Mouse (Mus musculus): Measurements from ENCODE around the gene Tex264. TPM values are rescaled to one million over a fixed set of nuclear protein-coding genes. Genes with fewer than 3 reads are reported as not detected.

Gene Tex264
- polyA plus RNA-seq, 1 experiment from 2014 or later: 104 TPM

DNA sequence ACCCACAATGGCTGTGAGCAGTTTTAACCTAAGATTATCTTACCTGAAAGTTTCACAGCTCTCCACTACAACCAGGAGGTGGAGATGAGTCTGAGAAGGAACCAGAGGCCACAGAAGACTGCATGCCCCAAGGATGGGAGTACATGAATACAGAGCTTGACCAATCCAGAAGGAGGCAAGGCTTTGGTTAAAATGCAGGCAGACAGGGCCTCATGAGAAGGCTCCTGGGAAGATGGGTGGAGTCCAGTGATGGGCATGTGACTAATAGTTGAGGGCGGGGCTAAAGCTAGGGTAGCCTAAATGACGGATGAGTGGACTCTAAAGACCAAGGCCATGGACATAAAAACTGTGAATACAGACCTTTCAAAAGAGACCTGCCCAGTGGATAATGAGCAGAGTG lies 59.4 kb downstream of the Tex264 start, which contains the start of gene Iqcf6:
Gene Iqcf6, plus strand, starts transcription at position 301 of the 400 bp plus-strand sequence.
- Histone ChIP-seq H3K27me3 (ENCODE audit: insufficient read depth, low read length) (no peaks in the 10 kb centered on the region), H3K4me1 (replicated peaks; ENCODE audit: insufficient read depth, low read length) (no peaks in the 10 kb centered on the region), H3K36me3 (ENCODE audit: insufficient read depth, low read length) (no peaks in the 10 kb centered on the region), H3K9me3 (replicated peaks; ENCODE audit: low read length) (no peaks in the 10 kb centered on the region), H3K4me2 (ENCODE audit: low read length) (no peak within 1 kb of the TSS), H3K27ac (no peak within 1 kb of the TSS), H3K9ac (ENCODE audit: low read depth, low read length) (no peak within 1 kb of the TSS), H3K4me3 (replicated peaks; ENCODE audit: low read depth, low read length) (no peak within 1 kb of the TSS)
- TF ChIP-seq CTCF (IDR thresholded peaks at IDR 0.05; ENCODE audit: low read depth): no peak
- ATAC-seq (replicated peaks; ENCODE audit: low FRiP score, low read depth) (no peak), DNase-seq (ENCODE audit: low spot score) (no peak)
- 79% methylated on average over 2 of the region's 2 CpGs for WGBS

DNA sequence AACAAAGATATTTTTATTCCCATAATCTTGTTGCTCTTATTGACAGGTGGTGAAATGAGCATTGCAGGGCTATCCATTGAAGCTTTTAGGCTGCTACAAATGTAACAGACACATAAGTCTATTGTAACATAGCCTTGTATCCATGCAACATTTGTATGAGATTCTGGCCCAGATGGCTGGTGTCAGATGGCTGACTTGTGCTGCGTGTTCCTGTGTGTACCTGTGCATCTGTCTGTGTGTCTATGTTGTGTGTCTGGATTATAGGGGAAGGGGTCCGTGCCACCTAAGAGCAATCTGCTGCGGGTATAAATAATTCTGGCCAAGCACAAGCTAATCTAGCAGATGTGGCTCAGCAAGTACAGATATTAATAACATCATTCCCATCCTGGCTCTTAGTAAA lies 68.2 kb downstream of the Tex264 start:
- H3K9me3 ChIP-seq (replicated peaks; ENCODE audit: low read length): peaks cover 4% of the 10 kb centered on the region; the same call in 1 of the 2 replicates
- no peak overlapping the region for H3K4me2 ChIP-seq (ENCODE audit: low read length)
- H3K36me3 ChIP-seq (ENCODE audit: insufficient read depth, low read length): no peaks in the 10 kb centered on the region
- no peak overlapping the region for H3K9ac ChIP-seq (ENCODE audit: low read depth, low read length)
- ATAC-seq (replicated peaks; ENCODE audit: low FRiP score, low read depth) (no peak), DNase-seq (ENCODE audit: low spot score) (no peak)
- TF ChIP-seq CTCF (IDR thresholded peaks at IDR 0.05; ENCODE audit: low read depth): no peak
- no peaks in the 10 kb centered on the region for H3K27me3 ChIP-seq (ENCODE audit: insufficient read depth, low read length)
- H3K27ac ChIP-seq: no peak overlapping the region
- no peak overlapping the region for H3K4me3 ChIP-seq (replicated peaks; ENCODE audit: low read depth, low read length)
- no peaks in the 10 kb centered on the region for H3K4me1 ChIP-seq (replicated peaks; ENCODE audit: insufficient read depth, low read length)
- WGBS: 85% methylated on average over 3 of the region's 3 CpGs

DNA sequence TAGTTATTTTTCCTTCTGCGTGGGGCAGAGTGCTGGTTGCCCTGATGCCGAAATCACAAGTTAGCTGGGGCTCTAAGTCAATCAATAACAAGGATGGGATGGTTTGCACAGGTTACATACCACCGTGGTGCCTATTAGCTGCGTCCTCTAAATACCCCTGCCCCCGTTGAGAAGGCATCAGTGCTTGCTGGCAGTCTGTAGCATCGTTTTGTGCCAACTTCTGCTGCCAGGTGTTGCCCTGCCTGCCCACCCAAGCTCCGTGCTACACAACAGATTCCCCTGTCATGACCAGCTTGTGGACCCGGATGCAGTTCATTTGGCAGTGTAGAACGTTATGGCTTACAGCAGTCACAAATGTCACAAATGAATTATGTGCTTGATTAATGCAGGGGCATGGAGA lies 69.4 kb downstream of the Tex264 start:
- no peak for DNase-seq (ENCODE audit: low spot score)
- Histone ChIP-seq H3K27ac (no peak overlapping the region), H3K4me3 (replicated peaks; ENCODE audit: low read depth, low read length) (no peak overlapping the region), H3K27me3 (ENCODE audit: insufficient read depth, low read length) (no peaks in the 10 kb centered on the region), H3K36me3 (ENCODE audit: insufficient read depth, low read length) (no peaks in the 10 kb centered on the region), H3K4me1 (replicated peaks; ENCODE audit: insufficient read depth, low read length) (no peaks in the 10 kb centered on the region), H3K9ac (ENCODE audit: low read depth, low read length) (no peak overlapping the region), H3K4me2 (ENCODE audit: low read length) (no peak overlapping the region), H3K9me3 (replicated peaks; ENCODE audit: low read length) (peaks cover 4% of the 10 kb centered on the region; the same call in 1 of the 2 replicates)
- WGBS: 76% methylated on average over 9 of the region's 9 CpGs
- TF ChIP-seq CTCF (IDR thresholded peaks at IDR 0.05; ENCODE audit: low read depth): no peak
- no peak for ATAC-seq (replicated peaks; ENCODE audit: low FRiP score, low read depth)

DNA sequence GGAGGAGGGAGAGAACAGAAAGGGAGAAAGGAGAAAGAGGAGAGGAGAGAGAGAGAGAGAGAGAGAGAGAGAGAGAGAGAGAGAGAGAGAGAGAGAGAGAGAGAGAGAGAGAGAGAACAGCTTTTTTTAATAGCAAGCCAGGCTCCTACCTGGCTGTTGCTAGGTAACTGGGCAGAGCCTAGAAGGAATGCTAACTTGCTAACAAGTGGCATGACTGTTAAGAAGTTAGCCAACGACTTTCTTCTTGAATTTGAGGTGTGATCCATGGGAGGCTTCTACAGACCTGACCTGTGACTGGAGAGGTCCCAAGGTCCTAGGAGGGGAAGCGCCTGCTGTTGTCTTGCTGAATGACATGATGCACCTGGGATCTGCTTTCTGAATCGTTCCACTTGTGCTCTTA lies 71.1 kb downstream of the Tex264 start:
- H3K4me1 ChIP-seq (replicated peaks; ENCODE audit: insufficient read depth, low read length): no peaks in the 10 kb centered on the region
- H3K27ac ChIP-seq: no peak overlapping the region
- H3K4me3 ChIP-seq (replicated peaks; ENCODE audit: low read depth, low read length): no peak overlapping the region
- TF ChIP-seq CTCF (IDR thresholded peaks at IDR 0.05; ENCODE audit: low read depth): no peak
- H3K4me2 ChIP-seq (ENCODE audit: low read length): no peak overlapping the region
- no peaks in the 10 kb centered on the region for H3K36me3 ChIP-seq (ENCODE audit: insufficient read depth, low read length)
- ATAC-seq (replicated peaks; ENCODE audit: low FRiP score, low read depth) (no peak), DNase-seq (ENCODE audit: low spot score) (no peak)
- peaks cover 4% of the 10 kb centered on the region; the same call in 1 of the 2 replicates for H3K9me3 ChIP-seq (replicated peaks; ENCODE audit: low read length)
- no peak overlapping the region for H3K9ac ChIP-seq (ENCODE audit: low read depth, low read length)
- H3K27me3 ChIP-seq (ENCODE audit: insufficient read depth, low read length): no peaks in the 10 kb centered on the region
- WGBS: 24% methylated on average over 3 of the region's 3 CpGs

DNA sequence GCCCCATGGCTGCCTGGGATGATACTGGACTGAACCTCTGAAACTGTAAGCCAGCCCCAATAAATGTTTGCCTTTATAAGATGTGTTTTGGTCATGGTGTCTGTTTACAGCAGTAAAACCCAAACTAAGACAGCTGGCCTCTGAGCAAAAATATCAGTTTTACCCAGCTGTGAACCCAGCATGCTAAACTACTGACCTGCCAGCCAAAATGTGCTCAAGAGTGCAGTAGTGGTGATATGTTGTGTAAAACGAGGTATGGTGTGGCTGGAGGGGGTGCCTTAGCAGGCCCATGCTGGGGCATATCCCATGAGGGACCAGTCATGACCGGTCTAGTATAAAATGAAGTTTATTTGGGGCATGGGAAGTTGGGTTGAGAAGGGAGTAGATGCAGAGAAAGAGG lies 71.8 kb downstream of the Tex264 start:
- ATAC-seq (replicated peaks; ENCODE audit: low FRiP score, low read depth): no peak
- Histone ChIP-seq H3K9ac (ENCODE audit: low read depth, low read length) (no peak overlapping the region), H3K4me1 (replicated peaks; ENCODE audit: insufficient read depth, low read length) (no peaks in the 10 kb centered on the region), H3K27me3 (ENCODE audit: insufficient read depth, low read length) (no peaks in the 10 kb centered on the region), H3K4me3 (replicated peaks; ENCODE audit: low read depth, low read length) (no peak overlapping the region), H3K27ac (no peak overlapping the region), H3K36me3 (ENCODE audit: insufficient read depth, low read length) (no peaks in the 10 kb centered on the region), H3K4me2 (ENCODE audit: low read length) (no peak overlapping the region), H3K9me3 (replicated peaks; ENCODE audit: low read length) (no peaks in the 10 kb centered on the region)
- TF ChIP-seq CTCF (IDR thresholded peaks at IDR 0.05; ENCODE audit: low read depth): no peak
- 63% methylated on average over 2 of the region's 2 CpGs for WGBS
- DNase-seq (ENCODE audit: low spot score): no peak

DNA sequence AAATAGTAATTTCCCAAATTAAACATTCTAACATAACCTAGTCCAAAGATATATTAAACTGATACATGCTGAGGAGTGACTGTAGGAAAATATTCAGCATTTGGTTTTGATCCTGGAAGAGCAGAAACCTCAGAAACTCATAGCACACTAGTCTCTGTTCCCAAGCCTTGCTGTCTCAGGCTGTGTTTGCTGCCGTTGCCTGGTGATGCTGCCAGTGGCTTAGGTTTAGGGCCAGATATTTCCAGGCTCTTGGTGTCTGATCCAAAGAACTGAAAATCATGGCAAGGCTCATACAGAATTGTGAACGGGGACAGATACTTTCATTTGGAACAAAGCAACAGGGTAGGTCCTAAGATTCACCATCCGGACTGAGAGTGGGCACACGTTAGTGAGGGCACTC lies 75.0 kb downstream of the Tex264 start:
- ATAC-seq (replicated peaks; ENCODE audit: low FRiP score, low read depth): no peak
- no peak overlapping the region for H3K4me3 ChIP-seq (replicated peaks; ENCODE audit: low read depth, low read length)
- TF ChIP-seq CTCF (IDR thresholded peaks at IDR 0.05; ENCODE audit: low read depth): no peak
- no peaks in the 10 kb centered on the region for H3K4me1 ChIP-seq (replicated peaks; ENCODE audit: insufficient read depth, low read length)
- 84% methylated on average over 4 of the region's 4 CpGs for WGBS
- H3K9ac ChIP-seq (ENCODE audit: low read depth, low read length): no peak overlapping the region
- H3K36me3 ChIP-seq (ENCODE audit: insufficient read depth, low read length): no peaks in the 10 kb centered on the region
- no peaks in the 10 kb centered on the region for H3K27me3 ChIP-seq (ENCODE audit: insufficient read depth, low read length)
- H3K27ac ChIP-seq: no peak overlapping the region
- no peak overlapping the region for H3K4me2 ChIP-seq (ENCODE audit: low read length)
- H3K9me3 ChIP-seq (replicated peaks; ENCODE audit: low read length): no peaks in the 10 kb centered on the region
- no peak for DNase-seq (ENCODE audit: low spot score)

Other genes with a start within 250 kb of the Tex264 start
- gene Acy1, start 247.6 kb downstream of the Tex264 start, polyA plus RNA-seq (2015; fragmentation: Nextera tagmentation; extraction: Ambion mirVana): 62.9 and 67.0 TPM in 2 replicates
- gene Abhd14b, start 238.5 kb downstream of the Tex264 start, polyA plus RNA-seq (2015; fragmentation: Nextera tagmentation; extraction: Ambion mirVana): 72.8 and 75.2 TPM in 2 replicates
- 57.0 and 60.8 TPM in 2 replicates for gene Abhd14a, start 238.2 kb downstream of the Tex264 start, polyA plus RNA-seq (2015; fragmentation: Nextera tagmentation; extraction: Ambion mirVana)
- 78.6 and 79.7 TPM in 2 replicates for gene Pcbp4, start 232.6 kb downstream of the Tex264 start, polyA plus RNA-seq (2015; fragmentation: Nextera tagmentation; extraction: Ambion mirVana)
- gene Gpr62, start 220.0 kb downstream of the Tex264 start, polyA plus RNA-seq (2015; fragmentation: Nextera tagmentation; extraction: Ambion mirVana): 0.52 and 0.91 TPM in 2 replicates
- gene Rrp9, start 210.0 kb downstream of the Tex264 start, polyA plus RNA-seq (2015; fragmentation: Nextera tagmentation; extraction: Ambion mirVana): 35.6 and 40.0 TPM in 2 replicates
- gene Parp3, start 209.0 kb downstream of the Tex264 start, polyA plus RNA-seq (2015; fragmentation: Nextera tagmentation; extraction: Ambion mirVana): 5.8 and 6.4 TPM in 2 replicates
- not detected in 2 replicates for gene Iqcf1, start 186.0 kb downstream of the Tex264 start, polyA plus RNA-seq (2015; fragmentation: Nextera tagmentation; extraction: Ambion mirVana)
- gene Iqcf5, start 171.4 kb downstream of the Tex264 start, polyA plus RNA-seq (2015; fragmentation: Nextera tagmentation; extraction: Ambion mirVana): not detected in 2 replicates
- not detected in 2 replicates for gene Iqcf3, start 124.3 kb downstream of the Tex264 start, polyA plus RNA-seq (2015; fragmentation: Nextera tagmentation; extraction: Ambion mirVana)
- not detected in 2 replicates for gene Iqcf4, start 114.9 kb downstream of the Tex264 start, polyA plus RNA-seq (2015; fragmentation: Nextera tagmentation; extraction: Ambion mirVana)
- gene Iqcf6, start 59.3 kb downstream of the Tex264 start, polyA plus RNA-seq (2015; fragmentation: Nextera tagmentation; extraction: Ambion mirVana): not detected in 2 replicates
- not detected in 2 replicates for gene Grm2, start 29.8 kb downstream of the Tex264 start, polyA plus RNA-seq (2015; fragmentation: Nextera tagmentation; extraction: Ambion mirVana)
- gene Rad54l2, start 103.3 kb upstream of the Tex264 start, polyA plus RNA-seq (2015; fragmentation: Nextera tagmentation; extraction: Ambion mirVana): 2.7 and 3.2 TPM in 2 replicates
- gene Dcaf1, start 135.9 kb upstream of the Tex264 start, polyA plus RNA-seq (2015; fragmentation: Nextera tagmentation; extraction: Ambion mirVana): 7.9 and 10.1 TPM in 2 replicates
- gene Rbm15b, start 201.5 kb upstream of the Tex264 start, polyA plus RNA-seq (2015; fragmentation: Nextera tagmentation; extraction: Ambion mirVana): 6.7 and 8.4 TPM in 2 replicates
- 240 and 245 TPM in 2 replicates for gene Manf, start 206.1 kb upstream of the Tex264 start, polyA plus RNA-seq (2015; fragmentation: Nextera tagmentation; extraction: Ambion mirVana)

Measured in kidney, postnatal 0 days (tissue).